ENCODE assay signal across 8 mouse cellular contexts in the genomic region with DNA sequence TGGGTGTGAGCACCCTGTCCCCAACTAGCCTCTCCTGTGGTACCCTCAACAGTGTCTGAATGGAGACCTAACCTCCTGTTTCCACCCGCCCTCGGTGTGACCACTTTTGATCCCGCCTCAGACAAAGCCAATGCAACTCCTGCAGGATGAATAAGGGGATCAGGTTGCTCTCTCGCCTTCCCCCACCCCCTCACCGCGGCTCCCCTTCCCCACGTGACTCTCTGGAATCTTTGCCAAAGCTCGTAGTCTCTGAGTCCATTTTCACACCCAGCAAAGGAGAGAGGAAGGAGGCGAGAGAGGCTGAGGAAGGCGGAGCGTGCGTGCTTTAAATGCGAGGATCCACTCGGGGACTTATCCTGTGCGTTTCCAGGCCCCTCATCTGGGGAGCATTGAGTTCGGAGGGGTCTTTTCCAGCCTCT. TPM values are rescaled to one million over a fixed set of nuclear protein-coding genes. Genes with fewer than 3 reads are reported as not detected.
A peak's percentile ranks its signal among the peaks of the same experiment; 100 is the strongest.
DNase-seq lines count a peak whose midpoint lies in the region; ATAC-seq and TF ChIP-seq lines count a peak whose summit lies in the region.

TSS of gene Fras1 (plus strand) at position 389 of the 419 bp plus-strand sequence.

- peak; percentile 70 for ATAC-seq in forebrain, embryonic 12.5 days (ENCODE audit: low FRiP score)
- ATAC-seq in intestine, postnatal 0 days = no peak
- peak; percentile 69 for ATAC-seq in neural tube, embryonic 14.5 days (ENCODE audit: low read depth)

- H3K79me2 ChIP-seq in liver, adult 2 months (ENCODE audit: control insufficient read depth, insufficient read depth, low read length) = no peaks in the 10 kb centered on the region

- no peak for TF ChIP-seq POLR2A in liver, adult 2 months (IDR thresholded peaks at IDR 0.05; ENCODE audit: extremely low read depth, insufficient read depth, low read length)

- WGBS in forebrain, embryonic 12.5 days = 1% methylated on average over 16 of the region's 16 CpGs
- WGBS in intestine, postnatal 0 days = 1% methylated on average over 16 of the region's 16 CpGs
- WGBS in liver, adult 2 months = 6% methylated on average over 16 of the region's 16 CpGs
- under 1% methylated on average over 16 of the region's 16 CpGs for WGBS in neural tube, embryonic 14.5 days

- H3K9me3 ChIP-seq in ES-E14 (ENCODE audit: control insufficient read depth, insufficient read depth, low read depth, low read length) = no peaks in the 10 kb centered on the region
- no peaks in the 10 kb centered on the region for H3K9me3 ChIP-seq in forebrain, embryonic 12.5 days
- no peaks in the 10 kb centered on the region for H3K9me3 ChIP-seq in intestine, postnatal 0 days (ENCODE audit: control insufficient read depth)
- no peaks in the 10 kb centered on the region for H3K9me3 ChIP-seq in neural tube, embryonic 14.5 days (ENCODE audit: control insufficient read depth, low read length)

- in situ Hi-C loops in ES-E14 (cut with MboI; ENCODE audit: low sequenced_read_pairs in 2 of 2, unreplicated experiment in 2 of 2) = no loop called here

- peak; percentile 15 for DNase-seq in gastrocnemius, postnatal 10 days
- no peak for DNase-seq in gastrocnemius, adult 18-20 months (ENCODE audit: low spot score)
- DNase-seq in ES-E14 (ENCODE audit: low read depth, low spot score) = peak; percentile 47
- DNase-seq in liver, adult 2 months (ENCODE audit: extremely low read depth, low read depth, low spot score) = peak; percentile 2
- no peak for DNase-seq in thymus, postnatal 0 days (ENCODE audit: low spot score)

- peak within 1 kb of the TSS; percentile 61 for H3K9ac ChIP-seq in ES-E14 (ENCODE audit: insufficient read depth, low read depth, low read length, poor library complexity, severe bottlenecking)
- peak within 1 kb of the TSS; percentile 72 for H3K9ac ChIP-seq in forebrain, embryonic 12.5 days
- H3K9ac ChIP-seq in intestine, postnatal 0 days (ENCODE audit: low read depth, low read length) = peak within 1 kb of the TSS; percentile 35
- peak within 1 kb of the TSS; percentile 23 for H3K9ac ChIP-seq in liver, adult 2 months (ENCODE audit: low read depth, low read length)
- H3K9ac ChIP-seq in neural tube, embryonic 14.5 days (replicated peaks; ENCODE audit: low read depth, low read length) = peak within 1 kb of the TSS; percentile 50

- no peak within 1 kb of the TSS for H3K27ac ChIP-seq in ES-E14 (ENCODE audit: insufficient read depth, low read depth, low read length, poor library complexity, severe bottlenecking)
- peak within 1 kb of the TSS; percentile 83 for H3K27ac ChIP-seq in forebrain, embryonic 12.5 days
- H3K27ac ChIP-seq in intestine, postnatal 0 days (ENCODE audit: low read depth, low read length) = no peak within 1 kb of the TSS
- no peak within 1 kb of the TSS for H3K27ac ChIP-seq in liver, adult 2 months (replicated peaks; ENCODE audit: insufficient read depth, low read depth, low read length)
- 0 out of 2 replicates have a peak within 1 kb of the TSS, but pooled peaks have one; percentile 22 for H3K27ac ChIP-seq in neural tube, embryonic 14.5 days (ENCODE audit: low read depth, low read length)

- no peak for TF ChIP-seq CTCF in intestine, postnatal 0 days (IDR thresholded peaks at IDR 0.05; ENCODE audit: low read depth)
- no peak for TF ChIP-seq CTCF in liver, adult 2 months (IDR thresholded peaks at IDR 0.05; ENCODE audit: low read depth, low read length)

- no peaks in the 10 kb centered on the region for H3K36me3 ChIP-seq in ES-E14 (ENCODE audit: control insufficient read depth, insufficient read depth, low read length, poor library complexity, severe bottlenecking)
- no peaks in the 10 kb centered on the region for H3K36me3 ChIP-seq in forebrain, embryonic 12.5 days (replicated peaks)
- H3K36me3 ChIP-seq in intestine, postnatal 0 days (ENCODE audit: control insufficient read depth, insufficient read depth) = no peaks in the 10 kb centered on the region
- no peaks in the 10 kb centered on the region for H3K36me3 ChIP-seq in liver, adult 2 months (ENCODE audit: control insufficient read depth, insufficient read depth, low read length)
- H3K36me3 ChIP-seq in neural tube, embryonic 14.5 days (ENCODE audit: control insufficient read depth, insufficient read depth, low read length) = no peaks in the 10 kb centered on the region

- H3K4me1 ChIP-seq in ES-E14 (ENCODE audit: control insufficient read depth in 2 of 2, insufficient read depth in 2 of 2, low read length in 2 of 2, poor library complexity in 1 of 2) = peaks cover 2 to 6% of the 10 kb centered on the region in 2 experiments; a peak in 2 of 4 replicates
- peaks cover 22% of the 10 kb centered on the region for H3K4me1 ChIP-seq in forebrain, embryonic 12.5 days
- no peaks in the 10 kb centered on the region for H3K4me1 ChIP-seq in intestine, postnatal 0 days (replicated peaks; ENCODE audit: control insufficient read depth, insufficient read depth, low read length)
- H3K4me1 ChIP-seq in liver, adult 2 months (ENCODE audit: control insufficient read depth, insufficient read depth, low read length) = no peaks in the 10 kb centered on the region
- H3K4me1 ChIP-seq in neural tube, embryonic 14.5 days (ENCODE audit: control insufficient read depth, insufficient read depth, low read length) = no peaks in the 10 kb centered on the region

- peak within 1 kb of the TSS; percentile 61 to 87 for H3K4me3 ChIP-seq in ES-E14 (ENCODE audit: insufficient read depth in 1 of 2, low read depth in 1 of 2, low read length in 2 of 2, poor library complexity in 1 of 2, severe bottlenecking in 1 of 2)
- peak within 1 kb of the TSS; percentile 63 for H3K4me3 ChIP-seq in forebrain, embryonic 12.5 days (replicated peaks)
- H3K4me3 ChIP-seq in intestine, postnatal 0 days (ENCODE audit: low read depth, low read length) = peak within 1 kb of the TSS; percentile 55
- peak within 1 kb of the TSS; percentile 55 for H3K4me3 ChIP-seq in liver, adult 2 months (ENCODE audit: insufficient read depth, low read depth, low read length)
- peak within 1 kb of the TSS; percentile 61 for H3K4me3 ChIP-seq in neural tube, embryonic 14.5 days (ENCODE audit: low read depth, low read length)

- H3K27me3 ChIP-seq in forebrain, embryonic 12.5 days = peaks cover 7% of the 10 kb centered on the region; the same call in 1 of the 2 replicates
- H3K27me3 ChIP-seq in intestine, postnatal 0 days (replicated peaks; ENCODE audit: control insufficient read depth, insufficient read depth, low read length) = no peaks in the 10 kb centered on the region
- H3K27me3 ChIP-seq in liver, adult 2 months (ENCODE audit: control insufficient read depth, insufficient read depth, low read length) = no peaks in the 10 kb centered on the region
- H3K27me3 ChIP-seq in neural tube, embryonic 14.5 days (ENCODE audit: control insufficient read depth, insufficient read depth, low read length) = no peaks in the 10 kb centered on the region

- peak within 1 kb of the TSS; percentile 93 for H3K4me2 ChIP-seq in forebrain, embryonic 12.5 days
- peak within 1 kb of the TSS; percentile 95 for H3K4me2 ChIP-seq in intestine, postnatal 0 days (replicated peaks; ENCODE audit: low read depth)
- H3K4me2 ChIP-seq in neural tube, embryonic 14.5 days (ENCODE audit: low read depth, low read length) = peak within 1 kb of the TSS; percentile 96

TF ChIP-seq in ES-E14, 5 proteins besides CTCF, POLR2A, EP300 and RAD21:
- no peak for TF ChIP-seq ZC3H11A (IDR thresholded peaks at IDR 0.05; ENCODE audit: borderline replicate concordance, low read depth, low read length)
- no peak for TF ChIP-seq MAFK (IDR thresholded peaks at IDR 0.05; ENCODE audit: insufficient read depth, low read depth, low read length)
- no peak for TF ChIP-seq HCFC1 (IDR thresholded peaks at IDR 0.05; ENCODE audit: borderline replicate concordance, insufficient read depth, low read length)
- TF ChIP-seq ZNF384 (IDR thresholded peaks at IDR 0.05; ENCODE audit: low read depth, low read length) = no peak
- no peak for TF ChIP-seq CHD2 (IDR thresholded peaks at IDR 0.05; ENCODE audit: low read depth, low read length)

RNA-seq across cellular contexts. Expression of gene Fras1, which starts in this region (rescaled TPM):
- total RNA-seq in gastrocnemius, postnatal 10 days (2021) = 10 to 100 TPM; 22.8 to 30.6 TPM
- 1 to 10 TPM in 1 of 2 experiments, under 1 TPM in 1; 0.84 to 1.1 TPM for total RNA-seq in gastrocnemius, adult 18-20 months (2021)
- 1.6 and 2.2 TPM in 2 replicates for total RNA-seq in ES-E14 (2012; rRNA removed)
- 8.5 and 10.8 TPM in 2 replicates for polyA plus RNA-seq in forebrain, embryonic 12.5 days (2016; fragmentation: Nextera tagmentation; extraction: Ambion mirVana)
- 3.2 and 3.5 TPM in 2 replicates for polyA plus RNA-seq in intestine, postnatal 0 days (2015; fragmentation: Nextera tagmentation; extraction: Ambion mirVana)
- total RNA-seq in liver, adult 2 months (2014; rRNA removed) = 1.1 and 1.3 TPM in 2 replicates
- 0.66 and 0.75 TPM in 2 replicates for polyA plus RNA-seq in liver, adult 2 months (2012; rRNA removed)
- polyA plus RNA-seq in neural tube, embryonic 14.5 days (2014; fragmentation: Nextera tagmentation; extraction: Ambion mirVana) = 5.7 and 8.6 TPM in 2 replicates
- polyA plus RNA-seq in thymus, postnatal 0 days (2015; fragmentation: Nextera tagmentation; extraction: Ambion mirVana) = 0.87 and 1.2 TPM in 2 replicates

Comparison
In these comparisons a context has a peak if more than half of its experiments do, and no peak if none do; other contexts are left out.
1. DNase-seq: peak in gastrocnemius, postnatal 10 days (single experiment), ES-E14 (single experiment) and liver, adult 2 months (single experiment); none in gastrocnemius, adult 18-20 months (single experiment) and thymus, postnatal 0 days (single experiment).
2. H3K27ac ChIP-seq: peak in forebrain, embryonic 12.5 days (single experiment) and neural tube, embryonic 14.5 days (single experiment); none in ES-E14 (single experiment), intestine, postnatal 0 days (single experiment) and liver, adult 2 months (single experiment).
3. Peak in every context shown above with its lines, with median percentiles within 50 percentile points of each other: H3K4me3 ChIP-seq, H3K9ac ChIP-seq and H3K4me2 ChIP-seq.